Mouse (Mus musculus) heart, adult 8-10 months (tissue): ENCODE measurements around the gene Zfp110. TPM values are rescaled to one million over a fixed set of nuclear protein-coding genes. Genes with fewer than 3 reads are reported as not detected.
"Not testable (repeated sequence)": the region's sequence is repeated elsewhere in the genome, so short reads cannot be mapped to it uniquely, and the experiment has no call there.

ENCODE experiments used
- DNase-seq: peaks from one replicate; pipeline ENCODE4 v3.0.0; 2022; ENCODE audit warnings: low spot score
- total RNA-seq, 4 experiments: library from RNA; stranded (reverse); gene quantifications; 2 replicates each; pipeline ENCODE4 v1.2.4; 2022

The Zfp110 gene
- 10 to 100 TPM; 18.0 to 22.0 (median 19.6) TPM for total RNA-seq

- DNase-seq, result peak; percentile 90
Measured at GRCm38 (mm10) chr7:12834162-12835120, at the start of gene Zfp110. TSS of gene Zfp110 (plus strand) at chr7:12834761.

- DNase-seq, result no peak
Measured at GRCm38 (mm10) chr7:12787333-12787732, 47.2 kb upstream of the Zfp110 start.

- no peak for DNase-seq
Measured at GRCm38 (mm10) chr7:12788025-12788424, 46.5 kb upstream of the Zfp110 start.

GRCm38 (mm10) chr7:12792624-12793023 is 41.9 kb upstream of the Zfp110 start:
- DNase-seq, result not testable (repeated sequence)

- no peak for DNase-seq
Measured at GRCm38 (mm10) chr7:12797971-12798370, 36.6 kb upstream of the Zfp110 start.

GRCm38 (mm10) chr7:12799554-12799953 is 35.0 kb upstream of the Zfp110 start:
- DNase-seq, result no peak

- DNase-seq, result peak; percentile 74
Measured at GRCm38 (mm10) chr7:12802866-12803726, 31.5 kb upstream of the Zfp110 start, which contains the start of gene Zscan18. TSS of gene Zscan18 (minus strand) at chr7:12803635.

GRCm38 (mm10) chr7:12803727-12804071 is 30.9 kb upstream of the Zfp110 start:
- DNase-seq, result no peak

- DNase-seq, result no peak
Measured at GRCm38 (mm10) chr7:12815566-12815965, 19.0 kb upstream of the Zfp110 start.

- DNase-seq, result peak; percentile 89
Measured at GRCm38 (mm10) chr7:12818521-12819295, 15.9 kb upstream of the Zfp110 start, which contains the start of gene Zfp329. TSS of gene Zfp329 (minus strand) at chr7:12818858.

GRCm38 (mm10) chr7:12835193-12835671 is 671 bp downstream of the Zfp110 start:
- peak; percentile 9 for DNase-seq

GRCm38 (mm10) chr7:12835779-12836178 is 1.2 kb downstream of the Zfp110 start:
- no peak for DNase-seq

GRCm38 (mm10) chr7:12874301-12874700 is 39.7 kb downstream of the Zfp110 start:
- peak; percentile 38 for DNase-seq

- no peak for DNase-seq
Measured at GRCm38 (mm10) chr7:12880036-12880435, 45.5 kb downstream of the Zfp110 start.

GRCm38 (mm10) chr7:12880497-12880896 is 45.9 kb downstream of the Zfp110 start:
- not testable (repeated sequence) for DNase-seq

GRCm38 (mm10) chr7:12880911-12881660 is 46.5 kb downstream of the Zfp110 start, which contains the start of gene Zfp128:
TSS of gene Zfp128 (plus strand) at chr7:12881177.
- DNase-seq, result peak; percentile 96

GRCm38 (mm10) chr7:12886563-12887266 is 52.2 kb downstream of the Zfp110 start:
- no peak for DNase-seq

- no peak for DNase-seq
Measured at GRCm38 (mm10) chr7:12887585-12887984, 53.0 kb downstream of the Zfp110 start.

- no peak for DNase-seq
Measured at GRCm38 (mm10) chr7:12890928-12891327, 56.4 kb downstream of the Zfp110 start.

GRCm38 (mm10) chr7:12891334-12891733 is 56.8 kb downstream of the Zfp110 start:
- no peak for DNase-seq
